Mouse (Mus musculus): ENCODE data around the gene Dnm1.

Gene Dnm1

DNA sequence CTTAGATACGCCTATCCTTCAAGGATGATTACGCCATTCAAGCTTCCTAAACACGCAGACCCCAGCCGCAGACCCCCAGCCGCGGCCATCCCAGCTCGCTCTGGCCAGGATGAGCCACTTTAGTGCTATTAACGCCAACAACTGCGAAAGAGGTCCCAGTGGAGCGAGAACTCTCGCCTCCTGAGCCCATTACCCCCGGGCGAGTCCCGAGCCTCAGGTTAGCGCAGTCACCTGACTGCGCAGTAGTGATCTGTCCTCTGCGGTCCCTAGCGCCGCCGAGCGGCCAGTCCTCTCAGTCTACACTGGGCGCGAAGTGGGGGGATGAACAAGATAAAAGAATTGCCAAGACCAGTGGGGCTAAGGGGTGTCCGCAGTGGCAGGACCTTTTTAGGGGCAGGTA lies 8.3 kb upstream of the Dnm1 start:
- peak; percentile 79 for DNase-seq (ENCODE audit: low spot score)

DNA sequence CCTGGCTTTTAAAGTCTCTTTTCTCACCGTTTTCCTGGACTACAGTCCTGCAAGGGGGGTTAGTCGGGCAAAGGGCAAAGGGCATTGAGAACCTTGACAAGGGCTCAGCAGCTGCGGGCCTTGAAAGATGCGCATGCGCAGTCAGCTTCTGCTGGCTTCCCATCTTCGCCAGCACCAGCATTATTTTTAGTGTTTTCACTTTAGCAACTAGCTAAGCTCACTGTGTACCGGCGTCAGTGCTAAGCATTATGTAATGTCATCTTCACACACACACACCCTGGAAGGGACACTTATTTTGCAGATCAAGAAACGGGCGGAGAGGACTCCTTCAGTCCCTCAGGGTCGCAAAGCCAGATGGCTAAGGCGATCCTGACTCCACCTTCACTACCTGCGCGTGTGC lies 7.6 kb upstream of the Dnm1 start:
- DNase-seq (ENCODE audit: low spot score) = peak; percentile 79

DNA sequence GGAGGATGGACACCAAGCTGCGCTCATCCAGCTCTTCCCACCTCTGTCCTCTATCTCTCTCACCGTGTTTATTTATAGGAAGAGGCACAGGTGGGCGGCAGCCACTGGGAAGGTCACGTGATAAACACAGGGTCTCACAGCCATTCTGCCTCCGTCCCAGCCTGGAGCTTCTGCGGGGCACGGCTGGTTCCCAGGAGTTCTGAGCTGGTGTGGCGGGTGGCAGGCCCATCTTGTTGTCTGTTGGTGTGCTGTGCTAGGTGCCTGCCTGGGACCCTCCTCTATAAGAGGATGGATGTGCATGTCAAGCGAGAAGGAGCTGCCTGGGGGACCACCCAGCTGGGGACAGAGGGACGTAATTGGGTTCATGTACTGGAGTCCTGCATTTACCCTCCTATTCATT lies 5.2 kb upstream of the Dnm1 start:
- no peak for DNase-seq (ENCODE audit: low spot score)

DNA sequence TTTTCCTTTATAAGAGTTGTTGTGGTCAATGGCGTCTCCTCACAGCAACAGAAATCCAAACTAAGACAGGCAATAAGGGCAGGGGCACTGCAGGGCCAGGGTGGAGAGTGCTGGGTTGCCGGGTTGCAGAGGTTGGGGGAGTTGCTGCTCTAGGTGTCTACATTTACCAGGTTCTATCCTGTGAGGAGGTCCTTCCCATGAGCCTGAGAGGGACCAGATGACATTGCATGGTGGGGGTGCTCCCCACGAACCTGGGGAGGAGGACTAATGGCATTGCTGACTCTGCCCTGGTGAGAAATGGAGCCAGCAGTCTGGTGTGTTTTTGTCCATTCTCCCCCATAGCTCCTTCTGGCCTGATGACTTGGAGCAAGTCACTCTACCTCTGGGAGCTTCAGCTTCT lies 4.6 kb upstream of the Dnm1 start:
- no peak for DNase-seq (ENCODE audit: low spot score)

DNA sequence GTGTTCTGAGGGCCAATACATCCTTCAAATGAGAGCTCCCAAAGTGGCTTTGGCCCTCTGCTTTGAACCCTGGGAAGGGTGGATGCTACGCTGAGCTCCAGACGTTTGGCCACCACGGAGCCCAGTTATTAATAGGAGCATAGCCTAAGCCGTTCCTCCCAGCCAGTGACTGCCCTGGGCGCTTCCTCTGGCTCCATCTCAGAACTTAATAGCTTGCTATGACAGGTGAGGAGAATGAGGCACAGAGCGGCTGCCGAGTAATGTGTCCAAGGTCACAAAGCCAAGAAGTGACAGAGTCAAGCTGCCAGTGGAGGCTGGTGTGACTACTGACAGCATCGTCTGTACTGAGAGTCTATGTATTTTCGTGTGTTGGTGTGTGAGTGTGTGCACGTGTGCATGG lies 3.1 kb upstream of the Dnm1 start:
- DNase-seq (ENCODE audit: low spot score) = no peak

DNA sequence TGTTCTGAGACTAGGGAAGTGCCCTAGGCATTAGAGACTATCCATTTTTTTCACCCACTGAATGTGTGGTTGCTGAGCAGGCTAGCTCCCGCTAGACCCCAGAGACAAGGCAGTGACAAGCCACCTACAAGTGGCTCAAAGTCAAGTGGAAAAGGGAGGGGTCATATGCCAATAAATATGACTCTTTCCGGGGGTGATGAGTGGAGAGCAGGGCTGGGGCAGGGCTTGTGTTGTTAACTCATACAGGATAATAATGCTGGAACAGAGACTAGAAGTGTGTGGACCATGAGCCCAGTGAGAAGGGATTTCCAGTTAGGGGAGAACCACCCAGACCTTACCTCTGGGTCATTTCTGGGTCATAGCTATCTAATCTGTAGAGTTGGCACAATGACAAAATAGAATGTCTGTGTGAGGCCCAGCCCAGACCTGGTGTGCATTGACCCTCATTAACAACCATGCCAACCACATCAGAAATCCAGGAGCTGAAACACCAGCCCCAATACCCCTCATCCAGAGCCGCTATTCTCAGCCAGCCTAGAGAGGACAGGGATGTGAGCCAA lies 1.3 kb upstream of the Dnm1 start:
- DNase-seq (ENCODE audit: low spot score) = no peak

DNA sequence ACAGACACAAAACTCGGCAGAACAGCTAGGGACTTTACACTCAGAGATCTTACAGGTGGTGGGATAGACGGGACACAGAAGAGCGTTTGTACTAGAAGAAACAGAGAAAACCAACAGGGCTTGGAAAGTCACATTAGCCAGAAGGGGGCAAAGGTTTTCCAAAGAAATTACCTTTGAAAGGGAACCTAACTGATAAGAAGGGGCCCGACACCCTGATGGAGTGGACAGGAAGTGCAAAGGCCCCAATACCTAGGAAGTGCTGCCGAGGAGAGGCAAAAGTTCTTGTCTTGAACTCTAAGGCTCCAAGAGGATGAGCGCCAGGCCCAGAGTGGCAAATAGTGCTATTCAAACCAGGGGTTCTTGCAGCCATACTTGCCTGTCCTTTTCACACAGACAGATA lies 698 bp upstream of the Dnm1 start:
- no peak for DNase-seq (ENCODE audit: low spot score)

DNA sequence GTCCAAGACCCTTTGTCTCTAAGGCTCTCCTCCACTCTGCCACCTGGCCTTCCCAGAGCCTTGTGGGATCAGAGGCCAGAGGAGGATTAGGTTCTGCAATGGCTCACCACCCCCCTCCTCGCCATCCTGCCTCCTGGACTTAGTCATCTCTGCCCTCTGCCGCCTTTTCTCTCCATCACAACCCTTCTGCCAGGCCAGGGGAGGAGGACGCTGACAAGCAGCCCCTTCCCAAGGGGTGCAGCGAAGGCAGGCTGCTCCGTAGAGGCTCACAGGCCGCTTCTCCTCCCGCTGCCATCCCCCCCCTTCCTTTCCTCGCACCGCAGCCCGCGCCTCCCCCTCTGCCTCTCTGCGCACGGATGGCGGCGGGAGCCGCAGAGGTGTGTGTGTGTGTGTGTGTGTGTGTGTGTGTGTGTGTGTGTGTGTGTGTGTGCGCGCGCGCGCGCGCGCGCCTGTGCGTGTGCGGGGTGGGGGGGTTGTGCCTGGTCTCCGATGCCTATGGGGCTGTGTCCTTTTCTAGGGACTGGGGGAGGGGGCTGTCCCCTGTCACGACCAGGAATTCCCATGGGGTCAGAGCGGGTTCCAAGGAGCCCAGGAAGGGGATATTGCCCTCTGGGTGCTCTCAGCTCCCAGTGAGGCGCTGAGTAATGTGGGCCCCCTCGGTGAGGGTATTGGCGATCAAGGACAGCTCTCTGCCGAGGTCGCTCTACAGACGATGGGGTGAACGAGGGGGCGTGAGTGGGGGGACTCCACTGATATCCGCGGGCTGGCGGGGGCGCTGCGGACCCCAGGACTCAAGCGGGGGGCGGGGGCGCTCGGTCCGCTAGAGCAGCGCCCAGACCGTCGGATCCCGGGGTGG lies 759 bp downstream of the Dnm1 start, which contains the start of gene Ciz1:
Gene Ciz1 (plus strand): TSS at position 177 of the 856 bp plus-strand sequence.
- DNase-seq (ENCODE audit: low spot score) = no peak

DNA sequence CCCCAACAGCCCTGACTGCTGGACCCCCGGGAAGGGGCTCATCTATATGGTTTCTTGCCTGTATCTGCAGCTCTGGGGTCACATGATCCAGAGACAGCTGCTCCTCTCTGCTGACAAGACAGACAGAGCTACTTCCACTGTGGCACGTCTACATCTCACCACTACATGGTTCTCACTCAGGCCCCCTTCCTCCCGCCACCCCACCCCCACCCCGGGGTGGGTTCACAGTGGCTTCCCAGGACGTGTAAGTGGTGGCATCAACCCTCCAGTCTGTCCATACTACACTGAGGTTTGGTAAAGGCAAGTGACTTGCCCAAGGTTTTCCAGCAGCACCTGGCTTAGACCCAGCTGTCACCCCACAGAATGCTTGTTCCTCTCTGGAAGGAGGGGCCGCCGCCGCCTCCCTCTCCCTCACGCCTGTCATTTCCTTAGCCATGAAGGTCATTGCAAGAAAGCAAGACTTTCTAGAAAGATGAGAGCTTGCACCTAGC lies 1.6 kb downstream of the Dnm1 start:
- DNase-seq (ENCODE audit: low spot score) = no peak

DNA sequence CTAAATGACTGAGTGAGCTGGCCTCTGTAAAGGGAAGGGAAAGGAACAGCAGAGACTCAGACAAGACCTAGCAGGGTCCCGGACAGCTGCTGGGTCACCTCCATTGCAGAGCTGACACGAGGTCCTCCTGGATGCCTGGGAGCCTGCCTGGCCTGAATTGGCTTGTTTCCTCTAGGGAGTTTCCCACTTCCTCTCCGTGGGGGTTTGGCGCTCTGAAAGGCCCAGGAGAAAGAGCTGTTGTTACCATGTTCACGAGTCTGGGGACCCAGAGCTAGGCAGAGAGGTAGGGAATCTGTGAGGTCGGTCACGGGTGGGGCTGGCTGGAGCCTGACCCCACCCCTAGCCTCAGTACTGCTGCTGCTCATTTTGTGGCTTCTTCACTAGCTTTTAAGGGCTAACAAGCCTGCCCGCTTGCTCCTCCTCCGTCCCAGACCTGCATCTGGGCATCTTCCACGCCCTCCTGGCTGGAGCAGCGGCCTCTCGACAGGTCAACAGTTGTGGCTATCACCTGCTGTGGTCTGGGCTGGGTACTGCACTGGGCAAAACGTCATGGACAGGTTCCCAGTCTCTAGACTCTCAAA lies 2.6 kb downstream of the Dnm1 start:
- DNase-seq (ENCODE audit: low spot score) = no peak

DNA sequence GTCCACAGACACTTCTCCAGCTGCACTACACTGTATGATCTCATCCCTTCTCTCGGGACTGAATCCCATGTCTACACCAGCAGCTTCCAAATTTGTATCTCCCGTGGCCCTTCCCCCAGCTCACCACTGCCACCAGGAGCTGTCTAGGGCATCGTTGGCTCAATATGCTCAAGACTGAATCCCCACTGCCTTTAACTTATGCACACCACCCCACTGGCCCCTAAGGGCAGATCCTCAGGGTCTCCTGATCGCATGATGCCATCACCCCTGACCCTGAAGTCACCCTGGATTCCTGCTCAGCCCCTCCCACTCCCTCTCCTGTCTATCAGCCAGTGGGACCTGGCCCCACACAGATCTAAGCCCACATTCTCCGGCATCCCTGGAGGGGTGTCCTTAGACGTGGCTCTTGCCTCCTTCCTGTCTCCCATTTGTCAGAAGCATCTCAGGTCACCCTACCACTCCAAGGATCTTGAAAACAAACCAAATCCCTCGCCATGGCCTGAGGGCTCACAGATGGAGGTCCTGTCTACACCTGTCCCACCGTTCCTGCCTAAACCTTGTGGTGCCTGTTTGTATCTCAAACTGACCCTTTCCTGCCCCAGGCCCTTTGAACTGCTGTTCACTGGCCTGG lies 3.4 kb downstream of the Dnm1 start:
- DNase-seq (ENCODE audit: low spot score) = no peak

DNA sequence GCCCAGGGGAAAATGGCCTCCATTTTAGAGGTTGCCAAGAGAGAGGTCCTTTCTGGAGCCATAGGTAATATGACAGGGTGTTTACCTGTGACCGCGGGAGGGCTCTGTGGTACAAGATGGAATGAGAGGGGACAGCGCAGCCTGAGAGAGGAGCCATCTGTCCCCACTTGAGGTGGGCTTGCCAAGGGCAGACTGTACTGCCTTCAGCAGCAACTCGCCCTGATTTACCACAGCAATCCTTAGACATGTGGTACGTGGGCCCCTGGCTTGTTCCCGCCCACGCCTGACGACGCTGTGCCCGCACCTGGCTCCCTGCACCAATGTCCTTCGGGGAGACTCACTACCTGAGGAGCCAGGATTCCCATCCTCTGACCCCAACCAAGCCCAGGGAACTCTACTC lies 4.8 kb downstream of the Dnm1 start:
- DNase-seq (ENCODE audit: low spot score) = no peak

DNA sequence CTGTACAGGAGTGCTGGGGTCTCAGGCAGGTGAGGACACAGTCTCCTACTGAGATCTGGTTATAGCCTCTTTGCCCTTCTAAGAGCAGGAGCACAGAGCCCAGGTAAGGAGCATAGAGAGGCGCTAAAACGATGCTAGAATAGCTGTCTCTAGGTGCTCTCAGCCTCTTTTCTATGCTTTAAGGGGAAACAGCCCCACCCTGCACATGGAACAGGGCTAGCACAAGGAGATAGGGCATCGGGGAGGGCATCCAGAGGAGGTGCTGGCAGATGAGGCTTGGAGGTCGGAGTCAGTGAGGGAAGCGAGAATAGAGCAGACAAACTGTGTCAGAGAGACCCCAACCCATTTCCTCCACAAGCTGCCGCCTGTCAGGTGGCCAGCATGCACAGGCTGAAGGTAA lies 6.1 kb downstream of the Dnm1 start:
- DNase-seq (ENCODE audit: low spot score) = no peak

DNA sequence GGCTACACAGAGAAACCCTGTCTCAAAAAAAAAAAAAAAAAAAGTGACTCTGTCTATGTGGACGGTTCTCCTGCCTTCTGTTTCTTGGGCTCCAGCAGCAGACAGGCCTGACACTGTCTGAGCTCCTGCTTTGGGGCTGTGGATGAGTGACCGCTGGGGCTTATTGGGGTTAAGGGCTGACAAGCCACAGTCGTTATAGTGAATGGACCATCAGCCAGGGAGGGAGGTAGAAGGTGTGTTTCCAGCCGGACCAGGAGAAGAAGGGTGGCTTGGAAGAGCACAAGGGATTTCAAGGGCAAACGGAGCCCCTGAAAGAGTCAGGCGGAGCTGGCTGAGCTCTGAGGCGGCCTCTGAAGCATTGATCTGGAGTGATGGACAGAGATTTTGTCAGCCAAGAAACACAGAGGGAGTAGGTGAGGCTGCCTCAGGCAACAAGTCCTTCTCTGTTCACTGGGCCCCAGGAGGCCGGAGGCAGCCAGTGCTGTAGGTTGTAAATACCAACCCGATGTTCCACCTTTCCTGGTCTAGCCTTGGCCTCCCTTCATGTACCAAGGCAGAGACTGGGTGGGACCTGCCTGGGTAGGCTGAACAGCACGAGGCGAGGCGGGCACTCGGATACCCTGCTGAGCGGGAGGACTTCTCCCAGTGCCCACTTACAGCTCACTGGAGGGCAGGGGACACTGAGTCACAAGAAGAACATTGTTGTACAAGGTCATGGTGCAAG lies 8.4 kb downstream of the Dnm1 start:
- no peak for DNase-seq (ENCODE audit: low spot score)

DNA sequence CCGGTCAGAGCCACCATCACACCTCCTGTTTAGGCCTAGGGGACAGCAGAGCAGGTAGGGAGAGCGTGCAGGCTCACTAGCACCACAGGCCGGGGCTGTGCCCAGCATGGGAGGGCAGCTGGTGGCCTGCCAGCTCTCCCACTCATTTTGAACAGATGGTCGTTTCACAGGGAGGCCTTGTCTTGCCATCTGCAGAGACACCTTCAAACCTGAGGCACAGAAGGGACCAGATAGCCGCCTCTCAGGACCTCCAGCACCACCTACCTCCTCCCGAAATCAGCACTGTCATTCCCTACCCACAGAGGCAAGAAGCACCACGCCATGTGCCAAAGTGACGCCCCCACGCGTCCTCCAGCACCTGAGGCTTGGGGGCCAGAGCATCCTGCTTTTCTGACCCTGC lies 9.1 kb downstream of the Dnm1 start:
- no peak for DNase-seq (ENCODE audit: low spot score)

DNA sequence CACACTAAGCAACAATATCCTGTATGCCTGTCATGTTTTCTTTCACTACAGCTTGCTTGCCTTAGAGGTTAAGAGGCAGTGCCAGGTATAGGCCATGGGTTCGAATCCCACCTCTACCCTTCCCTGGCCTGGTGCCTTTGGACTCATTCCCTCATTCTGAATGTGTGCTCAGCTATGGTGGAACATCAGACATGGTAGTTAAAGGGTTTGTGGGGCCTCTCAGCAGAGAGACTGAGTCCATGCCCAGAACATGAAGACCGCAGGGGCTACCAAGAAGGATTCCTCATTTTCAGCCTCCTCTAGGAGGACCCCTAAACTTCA lies 9.8 kb downstream of the Dnm1 start:
- no peak for DNase-seq (ENCODE audit: low spot score)

DNA sequence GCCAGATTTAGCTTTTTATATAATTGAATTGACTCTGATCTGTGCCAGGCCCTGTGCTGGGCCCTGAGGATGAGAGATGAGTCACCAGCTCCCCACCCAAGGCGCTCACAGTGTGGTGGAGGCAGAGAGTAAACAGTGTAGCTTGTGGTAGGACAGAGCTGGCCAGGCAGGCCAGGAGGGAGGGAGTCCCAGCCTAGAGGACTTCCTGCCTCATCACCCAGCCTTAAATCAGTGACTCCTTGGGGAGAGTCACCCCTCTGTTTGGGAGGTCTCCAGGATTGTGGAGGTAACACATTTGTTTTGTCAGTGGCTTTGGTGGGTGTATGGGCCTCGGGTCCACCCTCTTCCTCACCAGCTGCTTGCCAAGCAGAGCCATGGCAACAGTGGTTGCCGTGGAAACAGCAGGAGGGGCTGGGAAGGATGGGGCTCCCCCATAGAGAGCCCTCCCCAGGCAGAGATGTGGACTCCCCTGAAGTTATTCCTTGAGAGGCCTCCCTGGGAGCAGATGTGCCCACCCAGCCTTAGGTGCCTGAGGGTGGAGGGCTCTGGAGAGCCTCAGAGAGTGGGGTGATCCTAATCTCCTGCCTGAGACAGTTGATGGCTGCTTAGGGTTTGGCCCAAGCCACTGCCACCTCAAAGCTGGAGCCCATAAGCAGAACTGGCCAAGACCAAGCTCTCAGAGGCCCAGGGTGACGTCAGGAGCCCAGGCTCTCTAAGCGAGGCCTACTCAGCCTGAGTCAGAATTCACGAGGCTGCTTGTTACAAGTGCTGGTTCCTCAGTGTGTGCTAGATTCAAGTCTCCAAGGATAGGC lies 10.4 kb downstream of the Dnm1 start:
- DNase-seq (ENCODE audit: low spot score) = no peak

DNA sequence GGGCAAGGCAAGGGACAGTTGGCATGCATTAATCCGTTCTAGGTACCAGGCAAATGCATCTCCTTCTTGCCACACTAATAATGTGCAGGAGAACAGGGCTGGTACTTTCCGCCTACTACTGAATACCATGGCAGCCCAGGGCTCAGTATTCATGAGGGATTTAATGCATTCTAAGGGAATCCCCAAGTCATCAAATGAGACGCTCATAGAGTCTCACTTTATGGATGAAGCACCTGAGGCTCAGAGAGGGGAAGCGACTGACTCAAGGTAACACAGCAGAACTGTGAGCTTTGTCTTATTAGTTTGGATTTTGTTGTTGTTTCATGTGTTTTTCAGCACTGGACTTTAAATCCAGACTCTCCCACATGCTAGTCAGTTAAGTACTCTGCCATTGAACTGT lies 11.1 kb downstream of the Dnm1 start:
- no peak for DNase-seq (ENCODE audit: low spot score)

DNA sequence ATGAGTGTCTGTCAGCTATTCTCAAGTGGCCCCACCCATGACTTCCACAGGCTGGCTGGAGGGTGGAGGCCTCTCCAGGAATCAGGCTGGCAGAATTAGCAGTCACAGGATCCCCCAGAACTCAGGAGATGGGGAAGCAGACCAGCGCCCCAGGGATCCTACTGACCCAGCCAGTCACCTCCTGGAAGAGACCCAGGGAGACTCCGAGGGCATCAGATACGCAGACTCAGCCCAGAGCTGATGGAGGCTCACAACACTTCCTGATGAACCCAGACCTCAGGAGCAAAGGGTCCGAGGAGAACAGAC lies 11.6 kb downstream of the Dnm1 start:
- DNase-seq (ENCODE audit: low spot score) = no peak

DNA sequence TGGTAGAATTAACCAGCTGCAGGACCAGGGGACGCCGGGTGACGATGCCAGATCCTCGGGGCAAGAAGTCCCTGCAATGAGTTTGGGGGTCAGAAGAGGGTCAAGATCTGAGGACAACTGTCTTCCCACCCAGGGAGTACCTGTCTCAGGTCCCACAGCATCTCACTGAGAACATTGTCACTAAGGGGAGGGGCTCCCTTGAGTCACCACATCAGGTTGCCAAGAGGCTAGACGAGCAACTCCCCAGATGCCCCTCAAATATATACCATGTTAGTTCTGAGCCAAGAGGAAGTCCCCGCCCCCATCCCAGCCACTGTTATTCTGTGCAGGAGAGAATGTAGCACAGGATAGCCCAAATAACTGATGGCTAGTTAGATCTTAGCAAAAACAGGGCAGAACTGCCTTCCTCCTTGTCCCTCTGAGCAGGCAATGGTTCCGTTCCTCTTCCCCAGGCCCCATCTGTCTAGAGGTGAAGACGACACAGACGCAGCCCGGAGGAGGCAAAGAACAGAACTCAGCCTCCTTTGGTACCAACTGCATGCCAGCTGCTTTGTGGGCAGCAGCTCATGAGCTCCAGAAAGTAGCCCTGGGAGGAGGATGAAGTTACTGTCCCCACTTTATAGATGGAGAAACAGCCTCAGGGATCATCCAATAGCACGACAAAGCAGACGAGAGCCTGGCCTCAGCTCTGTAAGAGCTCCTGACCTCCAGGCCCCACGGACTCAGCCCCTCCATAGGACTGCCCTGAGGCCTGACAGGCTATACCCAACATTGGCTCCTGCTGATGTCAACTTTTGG lies 12.1 kb downstream of the Dnm1 start:
- no peak for DNase-seq (ENCODE audit: low spot score)

Measured in c-Kit-positive CD71-positive TER-119-positive erythroid progenitor cells, embryonic 14.5 days (primary cell).